Mouse (Mus musculus) testis, postnatal 10 days (tissue): ENCODE measurements around the gene St6galnac3.

Source experiments
- DNase-seq: peaks from one replicate; pipeline ENCODE4 v3.0.0; 2021; ENCODE audit warnings: low spot score

St6galnac3 gene

DNA sequence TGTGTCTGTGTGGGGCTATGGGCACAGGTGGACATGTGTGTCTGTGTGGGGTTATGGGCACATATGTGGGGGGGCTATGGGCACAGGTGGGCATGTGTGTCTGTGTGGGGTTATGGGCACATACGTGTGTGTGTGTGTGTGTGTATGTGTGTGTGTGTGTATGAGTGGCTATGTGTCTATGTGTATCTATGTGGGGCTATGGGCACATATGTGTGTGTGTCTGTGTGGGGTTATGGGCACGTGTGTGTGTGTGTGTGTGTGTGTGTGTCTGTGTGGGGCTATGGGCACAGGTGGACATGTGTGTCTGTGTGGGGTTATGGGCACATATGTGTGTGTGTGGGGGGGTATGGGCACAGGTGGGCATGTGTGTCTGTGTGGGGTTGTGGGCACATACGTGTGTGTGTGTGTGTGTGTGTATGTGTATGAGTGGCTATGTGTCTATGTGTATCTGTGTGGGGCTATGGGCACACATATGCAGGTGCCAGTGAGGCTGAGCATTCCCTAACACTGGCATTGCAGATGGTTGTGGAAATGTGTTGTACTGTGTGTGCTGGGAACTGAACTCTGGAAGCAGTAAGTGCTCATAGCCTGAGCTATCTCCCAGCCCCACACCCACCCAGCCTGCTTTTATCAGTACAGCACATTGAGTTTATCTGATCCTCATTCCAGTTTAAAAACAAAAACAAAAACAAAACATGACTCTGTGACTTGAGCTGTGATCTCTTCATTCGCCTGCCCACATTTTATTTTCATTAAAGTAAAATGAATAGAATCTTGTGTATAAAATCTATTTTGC is 8.6 kb upstream of the St6galnac3 start:
- DNase-seq, result no peak

DNA sequence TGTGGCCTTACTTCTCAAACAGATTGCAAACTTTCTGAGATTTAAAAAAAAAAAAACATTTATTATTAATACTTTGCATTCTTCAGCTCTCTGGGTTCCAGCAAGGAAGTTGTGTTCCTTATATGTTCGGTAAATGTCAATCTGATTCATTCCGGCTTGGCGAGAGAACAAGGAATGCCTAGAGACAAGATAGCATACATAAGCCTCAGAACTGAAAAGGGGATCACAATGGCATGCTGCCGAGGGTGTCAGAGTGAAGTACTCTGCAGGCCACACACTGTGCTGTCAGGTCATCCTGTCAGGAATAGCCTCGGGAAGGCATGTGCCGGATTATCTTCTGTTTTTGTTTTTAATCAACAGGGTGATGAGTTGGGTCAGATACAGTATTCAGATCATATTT is 7.8 kb upstream of the St6galnac3 start:
- no peak for DNase-seq

DNA sequence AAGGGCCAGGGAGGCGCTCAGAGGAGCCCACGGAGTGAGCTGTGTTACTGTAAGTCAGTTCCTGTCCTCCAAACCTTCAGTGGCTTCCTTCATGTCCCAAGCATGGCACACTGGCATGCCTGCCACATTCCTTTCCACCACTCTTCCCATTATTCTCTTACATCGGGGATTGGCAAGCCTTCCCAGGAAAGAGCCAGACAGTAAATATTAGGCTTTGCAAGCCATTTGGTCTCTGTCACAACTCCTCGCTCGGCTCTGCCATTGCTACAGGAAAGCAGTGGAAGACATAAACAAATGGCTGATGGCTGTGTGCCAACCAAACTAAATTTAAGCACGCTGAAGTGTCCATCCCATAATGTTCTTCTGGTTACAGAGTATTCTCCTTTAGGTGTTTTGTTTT is 7.1 kb upstream of the St6galnac3 start:
- DNase-seq, result no peak

DNA sequence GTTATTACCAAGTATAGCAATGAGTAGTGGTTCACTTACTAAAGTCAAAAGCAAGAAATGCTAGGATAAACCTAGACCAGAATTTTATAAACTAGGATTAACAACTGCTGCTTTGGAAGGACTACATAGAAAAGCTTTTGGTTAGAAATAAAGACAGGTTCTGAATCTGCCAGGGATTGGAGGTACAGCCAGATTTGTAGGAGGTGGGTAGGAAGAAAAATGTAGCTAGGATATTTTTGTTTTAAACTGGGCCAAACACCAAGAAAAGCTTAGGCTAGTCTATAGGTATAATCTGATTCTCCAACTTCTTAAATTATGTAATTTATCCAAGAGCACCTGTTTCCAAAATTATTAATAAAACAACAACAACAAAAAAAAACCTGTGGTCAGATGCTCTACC is 3.6 kb upstream of the St6galnac3 start:
- DNase-seq, result no peak

DNA sequence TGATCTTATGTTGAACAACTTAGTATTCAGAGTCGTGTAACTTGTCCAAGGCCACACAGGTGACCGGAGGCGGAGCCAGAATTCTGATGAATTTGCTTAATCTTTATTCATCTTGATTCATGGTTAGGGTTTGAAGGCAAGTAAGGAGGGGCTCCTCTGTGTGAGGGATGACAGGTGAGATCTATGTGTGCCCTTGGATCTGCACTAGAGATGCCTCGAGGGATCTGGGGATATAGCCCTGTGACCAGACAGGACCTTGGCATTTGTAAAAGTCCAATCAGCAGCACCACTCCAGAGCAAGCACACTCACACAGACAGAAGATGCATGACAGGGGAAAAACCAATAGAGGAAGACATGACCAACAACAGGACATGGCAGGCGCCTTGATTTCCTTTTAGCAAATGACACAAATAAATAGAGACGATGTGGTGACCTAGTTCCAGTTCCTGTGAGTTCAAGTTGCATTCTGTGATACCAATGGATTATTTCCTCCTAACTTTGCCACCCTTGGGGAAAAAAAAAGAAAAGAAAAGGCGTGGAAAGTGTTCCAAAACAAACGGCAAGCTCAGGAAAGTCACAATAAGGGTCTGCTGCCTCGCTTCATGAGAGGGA is 1.4 kb downstream of the St6galnac3 start:
- no peak for DNase-seq

DNA sequence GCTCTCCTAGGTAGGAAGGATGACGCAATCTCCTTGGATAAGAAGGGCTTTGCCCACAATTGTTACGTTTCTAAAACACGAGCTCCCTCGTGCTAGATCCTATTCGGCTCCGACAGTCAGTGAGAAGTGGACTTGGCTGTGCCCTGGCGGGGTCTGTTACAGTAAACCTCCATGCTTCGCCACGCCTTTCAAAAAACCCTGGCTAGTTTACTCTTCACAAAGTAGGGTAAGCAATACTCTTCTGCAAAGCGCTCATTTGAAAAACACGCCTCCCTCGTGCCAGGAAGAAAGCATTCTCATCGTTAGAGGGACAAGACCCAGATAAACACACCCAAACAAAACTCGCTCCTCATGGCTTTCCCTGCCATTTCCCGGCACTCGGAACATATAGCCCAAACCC is 3.4 kb downstream of the St6galnac3 start:
- no peak for DNase-seq

DNA sequence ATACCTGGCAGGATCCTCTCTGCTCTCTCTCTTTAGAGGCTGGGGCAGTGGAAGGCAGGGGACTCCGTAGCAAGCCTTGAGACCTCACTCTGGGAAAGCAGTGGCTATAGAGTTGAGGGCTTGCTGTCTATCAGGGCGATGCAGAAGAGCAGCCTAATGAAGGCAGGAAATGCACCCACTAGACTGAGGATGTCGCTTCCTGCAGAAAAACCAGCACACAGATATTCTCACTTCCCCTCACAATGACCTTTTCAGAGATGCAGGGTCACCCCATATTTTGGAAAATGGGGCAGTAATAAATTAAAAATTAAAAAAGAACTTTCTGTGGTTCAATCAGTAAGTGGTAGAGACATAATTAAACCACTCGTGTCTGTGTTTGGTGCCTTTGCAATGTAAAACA is 4.1 kb downstream of the St6galnac3 start:
- no peak for DNase-seq

DNA sequence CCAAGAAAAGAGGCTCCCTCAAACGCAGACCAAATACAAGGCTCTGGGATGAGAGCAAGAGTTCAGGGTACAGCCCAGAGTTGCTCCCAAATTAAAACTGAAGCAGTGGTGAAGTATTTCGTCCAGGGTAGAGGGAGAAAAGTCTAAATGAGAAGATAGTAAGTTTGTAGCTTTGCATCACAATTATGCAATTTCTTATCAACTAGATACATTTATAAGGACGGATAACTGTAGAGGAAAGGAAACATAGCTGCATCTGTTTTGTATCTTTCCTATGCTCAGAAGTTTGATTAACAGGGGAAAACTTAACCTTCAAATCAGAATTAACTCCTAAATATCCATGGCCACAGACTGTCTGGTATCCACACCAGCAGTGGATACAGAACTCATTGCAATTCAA is 4.7 kb downstream of the St6galnac3 start:
- DNase-seq, result no peak

DNA sequence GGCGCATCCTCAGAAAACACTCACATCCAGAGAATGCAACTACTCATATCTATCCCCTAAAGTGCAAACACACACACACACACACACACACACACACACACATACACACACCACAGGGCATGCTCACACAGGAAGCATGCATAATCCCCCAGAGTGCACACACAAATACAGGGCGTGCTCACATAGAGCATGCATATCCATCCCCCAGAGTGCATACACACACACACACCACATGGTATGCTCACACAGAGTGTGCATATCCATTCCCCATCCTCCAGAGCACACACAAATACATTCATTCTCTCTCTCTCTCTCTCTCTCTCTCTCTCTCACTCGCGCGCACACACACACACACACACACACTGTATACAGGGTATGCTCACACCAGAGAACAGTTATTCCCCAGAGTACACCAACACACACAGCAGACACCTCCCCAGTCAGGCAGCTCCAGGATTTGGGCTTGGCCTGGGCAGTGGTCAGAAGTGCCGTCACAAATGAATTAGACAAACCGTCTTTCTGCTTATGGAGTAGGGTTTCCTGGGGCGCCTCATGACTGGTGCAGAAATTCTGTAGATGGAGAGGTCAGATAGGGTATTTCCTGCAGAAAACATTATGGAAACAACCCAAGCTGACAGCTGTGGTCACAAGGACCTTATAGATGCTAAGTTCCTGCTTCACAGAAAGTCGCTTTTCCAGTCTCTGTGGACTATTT is 5.6 kb downstream of the St6galnac3 start:
- DNase-seq, result no peak

DNA sequence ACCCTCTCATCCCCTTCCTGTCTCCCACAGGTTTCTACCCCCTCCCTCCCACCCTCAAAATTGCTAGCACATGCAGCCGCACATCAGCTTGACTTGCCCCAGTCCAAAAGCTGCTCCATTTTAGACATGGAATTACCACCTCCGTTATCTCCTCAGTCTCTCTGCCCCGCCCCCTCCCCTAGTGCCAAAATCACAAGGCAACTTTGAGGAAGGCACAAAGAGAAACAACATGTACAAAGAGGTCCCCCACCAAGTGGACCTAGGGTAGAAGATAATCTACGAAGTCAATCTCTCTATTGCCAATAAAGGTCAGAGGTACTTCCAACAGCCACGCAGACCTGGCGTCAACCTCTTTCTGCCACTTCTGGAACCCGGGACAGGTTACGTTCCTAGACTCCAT is 6.2 kb downstream of the St6galnac3 start:
- no peak for DNase-seq

DNA sequence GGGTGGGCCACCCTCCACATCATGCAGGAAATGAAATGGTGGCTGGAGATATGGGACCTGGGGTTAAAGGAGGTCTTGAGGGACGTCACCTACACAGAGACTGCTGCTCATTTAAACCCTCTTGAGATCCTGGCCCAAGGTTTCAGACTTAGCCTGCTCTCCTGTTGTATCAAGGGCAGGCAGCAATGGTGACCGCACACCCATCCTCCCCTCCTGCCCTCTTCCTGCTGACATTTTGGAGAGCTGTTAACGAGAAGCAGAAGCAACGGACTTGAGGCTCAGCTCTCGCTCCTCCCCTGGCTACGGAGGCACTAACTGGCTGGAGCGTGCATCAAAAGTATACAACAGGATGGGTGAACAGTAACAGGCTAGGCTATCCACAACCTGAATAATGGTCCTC is 7.2 kb downstream of the St6galnac3 start:
- no peak for DNase-seq

DNA sequence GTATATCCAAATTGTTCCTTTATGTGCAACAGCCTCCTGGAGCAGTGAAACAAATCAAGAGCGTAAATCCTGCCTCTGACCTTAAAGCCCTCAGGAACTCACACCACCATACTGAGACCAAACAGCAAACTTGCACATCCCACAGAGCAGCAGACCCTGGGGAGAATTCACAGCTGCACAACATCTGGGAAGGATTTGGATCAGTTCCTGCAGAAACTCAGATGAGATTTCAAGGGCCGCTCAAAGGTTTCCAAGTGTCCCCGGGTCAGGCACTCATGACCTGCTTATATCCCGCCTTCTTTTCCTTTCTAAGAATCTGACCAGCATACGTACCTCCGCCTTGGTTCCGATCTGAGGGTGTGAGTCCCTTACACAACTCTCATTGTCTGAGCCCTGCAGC is 9.3 kb downstream of the St6galnac3 start:
- no peak for DNase-seq

DNA sequence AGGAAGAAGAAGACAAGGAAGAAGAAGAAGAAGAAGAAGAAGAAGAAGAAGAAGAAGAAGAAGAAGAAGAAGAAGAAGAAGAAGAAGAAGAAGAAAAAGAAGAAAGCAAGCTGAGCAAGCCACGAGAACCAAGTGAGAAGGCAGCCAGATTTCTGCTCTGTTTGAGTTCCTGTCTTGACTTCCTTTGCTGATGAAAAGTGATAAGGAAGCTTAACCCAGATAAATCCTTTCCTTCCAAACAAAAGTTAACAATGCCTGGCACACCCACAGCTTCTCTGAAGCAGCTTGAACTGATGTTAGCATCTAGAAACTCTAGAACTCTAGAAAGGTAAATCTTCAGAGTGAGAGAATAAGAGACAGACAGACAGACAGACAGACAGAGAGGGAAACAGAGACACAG is 14.4 kb downstream of the St6galnac3 start:
- no peak for DNase-seq

DNA sequence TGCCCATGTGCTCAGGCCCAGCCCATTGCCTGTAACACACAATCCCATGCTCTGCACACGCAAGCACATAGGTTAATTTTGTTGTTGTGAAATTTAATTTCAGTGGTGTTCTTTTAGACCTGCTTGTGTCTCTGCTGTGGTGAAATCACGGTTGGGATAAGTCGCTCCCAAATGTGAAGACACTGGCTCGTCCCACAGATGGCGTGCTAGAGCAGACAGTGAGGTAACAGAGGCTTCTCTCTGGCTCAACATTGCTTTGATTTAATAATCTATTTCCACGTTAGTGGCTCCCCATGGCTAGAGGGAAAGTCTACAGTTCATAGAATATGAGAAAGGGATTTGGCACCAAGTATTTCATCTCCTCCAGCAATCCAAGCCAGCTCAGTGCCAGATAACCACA is 17.3 kb downstream of the St6galnac3 start:
- DNase-seq, result no peak

DNA sequence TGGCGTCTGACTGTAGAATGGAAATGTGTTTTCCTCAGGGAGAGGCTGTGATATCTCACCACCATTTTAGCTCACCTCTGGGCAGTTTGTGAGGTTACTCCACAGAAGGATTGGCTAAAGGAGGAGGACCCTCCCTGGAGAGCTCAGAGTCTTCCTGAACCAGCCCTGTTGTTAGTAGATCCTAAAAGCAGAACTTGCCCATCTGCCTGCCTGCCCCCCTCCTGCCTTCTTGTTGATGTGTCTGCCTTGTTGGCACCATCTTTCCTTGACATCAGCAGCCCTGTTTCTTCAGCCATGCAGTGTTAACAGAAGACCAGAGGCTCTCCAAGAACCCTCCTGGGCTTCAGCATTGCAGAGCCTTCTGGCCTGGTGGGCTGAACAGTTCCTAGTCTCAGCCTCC is 18.1 kb downstream of the St6galnac3 start:
- no peak for DNase-seq

DNA sequence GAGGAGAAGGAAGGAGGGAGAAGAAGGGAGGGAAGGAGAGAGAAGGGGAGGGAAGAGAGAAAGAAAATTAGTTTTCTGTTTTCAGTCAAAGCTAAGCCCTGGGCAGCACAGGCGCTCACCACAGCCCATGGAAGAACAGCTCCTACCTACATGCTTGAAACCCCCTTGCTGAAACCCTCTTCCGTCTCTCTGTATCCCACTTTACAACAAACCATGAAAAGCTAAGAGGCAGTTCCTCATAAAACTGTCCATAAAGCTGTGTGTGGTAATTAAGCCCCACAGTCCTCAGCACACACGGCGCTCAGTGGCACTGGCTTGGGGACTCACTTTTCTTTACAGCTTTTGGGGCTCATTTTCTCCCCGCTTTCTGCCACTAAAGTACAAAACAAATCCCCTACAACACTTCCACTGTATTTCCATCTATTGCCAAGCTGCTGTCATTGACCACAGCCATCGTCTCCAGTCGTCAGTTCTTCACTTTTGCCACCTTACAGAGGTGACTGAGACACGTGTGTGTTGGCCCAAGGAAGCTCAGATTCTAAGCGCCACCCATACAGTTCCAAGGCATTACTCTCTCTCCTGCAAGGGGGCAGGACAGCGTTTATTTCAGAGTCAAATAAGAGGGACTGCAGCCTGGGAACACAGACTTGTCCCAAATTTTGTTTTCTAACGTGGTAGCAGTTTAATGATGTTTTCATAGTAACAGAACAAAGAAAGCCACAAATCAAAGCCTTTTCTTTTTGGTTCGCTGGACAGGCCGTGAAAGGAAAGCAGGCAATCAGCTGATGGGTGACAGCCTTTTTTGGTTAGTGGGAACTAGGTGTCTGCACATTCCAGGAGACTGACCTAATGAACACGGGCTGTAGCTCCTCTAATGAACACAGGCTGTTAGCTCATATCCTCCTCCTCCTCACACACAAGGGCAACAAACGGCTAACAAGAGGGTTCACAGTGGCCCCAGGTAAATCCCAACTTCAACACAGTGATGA is 22.9 kb downstream of the St6galnac3 start:
- DNase-seq, result no peak

DNA sequence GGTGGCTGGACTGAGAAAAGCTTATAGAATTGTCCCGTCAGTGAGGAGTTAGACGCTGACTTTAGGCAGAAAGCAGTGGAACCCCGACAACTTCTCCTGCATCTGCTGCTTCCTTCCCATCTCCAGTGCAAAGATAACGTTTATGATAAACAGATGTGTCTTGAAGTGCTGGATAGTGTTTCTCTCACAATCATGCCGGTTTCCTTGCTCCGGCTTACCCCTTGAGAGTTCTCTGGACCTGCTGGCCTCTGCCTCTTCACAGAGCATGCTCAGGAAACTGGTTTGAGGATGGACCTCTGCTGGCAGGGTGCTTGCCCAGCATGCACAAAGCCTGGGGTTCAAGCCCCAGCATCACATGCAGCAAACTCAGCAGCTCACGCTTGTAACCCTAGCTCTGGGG is 23.8 kb downstream of the St6galnac3 start:
- DNase-seq, result no peak

DNA sequence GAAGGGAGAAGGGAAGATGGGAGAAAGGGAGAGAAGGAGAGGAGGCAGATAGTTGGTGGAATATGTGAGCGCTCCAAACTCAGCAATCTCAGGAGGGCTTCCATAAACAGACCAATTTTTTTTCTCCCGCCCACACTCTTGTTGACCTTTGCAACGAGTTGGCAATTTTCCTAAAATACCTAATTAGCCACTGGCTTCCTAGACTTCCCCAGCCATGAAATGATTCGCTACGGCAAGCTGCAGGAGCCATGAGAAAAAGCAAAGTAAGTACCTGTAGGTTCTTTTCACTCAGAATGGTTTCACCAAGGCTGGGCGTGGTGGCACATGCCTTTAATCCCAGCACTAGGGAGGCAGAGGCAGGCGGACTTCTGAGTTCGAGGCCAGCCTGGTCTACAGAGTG is 25.9 kb downstream of the St6galnac3 start:
- DNase-seq, result no peak

DNA sequence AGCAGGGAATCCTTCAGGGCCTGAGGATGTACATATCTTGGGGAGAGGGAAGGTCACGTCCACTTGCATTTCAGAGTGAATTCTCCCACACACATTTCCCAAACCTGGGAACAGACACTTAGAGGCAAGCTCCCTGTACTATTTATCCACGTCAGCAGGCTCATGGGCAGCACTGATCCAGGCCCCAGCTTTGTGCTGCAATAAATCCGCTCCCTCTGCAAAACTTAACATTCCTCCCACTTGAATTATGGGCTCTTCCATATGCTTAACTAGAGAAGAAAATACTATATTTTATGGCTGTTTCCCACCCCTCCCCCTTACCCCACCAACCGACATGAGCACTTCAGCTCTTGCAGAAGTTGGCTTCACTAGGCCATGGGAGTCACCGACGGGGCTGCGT is 32.0 kb downstream of the St6galnac3 start:
- DNase-seq, result no peak

DNA sequence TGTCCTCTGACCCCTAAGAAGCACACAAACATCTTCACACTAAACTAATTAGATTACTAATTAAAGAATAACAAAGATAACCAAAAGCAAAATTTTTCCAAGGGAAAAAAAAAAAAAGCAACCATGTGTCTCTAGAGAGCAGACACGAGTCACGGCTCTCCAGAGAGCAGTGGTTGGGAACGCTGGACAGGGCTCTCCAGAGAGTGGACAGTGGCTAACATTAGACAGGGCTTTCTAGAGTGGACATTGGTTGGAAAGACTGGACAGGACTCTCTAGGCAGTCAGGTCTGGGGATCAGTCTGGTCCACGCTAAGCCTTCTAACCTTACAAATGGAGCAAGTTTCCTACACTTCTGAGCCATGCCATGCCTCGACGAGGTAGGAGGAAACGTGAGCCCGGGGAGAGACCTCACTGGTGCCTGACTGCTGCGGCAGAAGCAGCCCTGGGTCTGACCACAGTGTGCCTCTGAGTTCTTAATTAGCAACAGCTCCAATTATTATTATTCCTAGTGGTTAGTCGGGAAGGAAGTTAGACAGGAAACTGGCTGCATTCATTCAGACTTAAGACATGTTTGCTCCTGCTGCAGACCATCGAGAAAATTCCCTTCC is 32.7 kb downstream of the St6galnac3 start:
- DNase-seq, result no peak

DNA sequence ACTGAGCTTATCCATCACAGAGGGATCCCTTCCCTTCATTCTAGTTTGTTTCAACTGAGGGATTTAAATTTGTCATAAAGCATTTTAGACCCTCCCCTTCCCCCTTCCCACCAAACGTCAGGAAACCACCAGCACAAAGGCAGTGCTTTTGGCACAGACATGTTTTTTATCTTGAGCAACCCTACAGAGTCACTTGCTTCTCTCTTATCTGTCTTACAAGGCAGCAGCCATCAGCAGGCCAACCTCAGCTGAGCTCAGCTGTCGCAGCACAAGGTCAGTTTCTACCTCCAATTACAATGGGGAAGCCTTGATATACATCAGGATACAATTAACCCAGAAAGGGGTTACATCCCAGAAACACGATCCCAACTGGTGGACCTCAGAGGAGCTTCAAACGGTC is 33.4 kb downstream of the St6galnac3 start:
- DNase-seq, result no peak

DNA sequence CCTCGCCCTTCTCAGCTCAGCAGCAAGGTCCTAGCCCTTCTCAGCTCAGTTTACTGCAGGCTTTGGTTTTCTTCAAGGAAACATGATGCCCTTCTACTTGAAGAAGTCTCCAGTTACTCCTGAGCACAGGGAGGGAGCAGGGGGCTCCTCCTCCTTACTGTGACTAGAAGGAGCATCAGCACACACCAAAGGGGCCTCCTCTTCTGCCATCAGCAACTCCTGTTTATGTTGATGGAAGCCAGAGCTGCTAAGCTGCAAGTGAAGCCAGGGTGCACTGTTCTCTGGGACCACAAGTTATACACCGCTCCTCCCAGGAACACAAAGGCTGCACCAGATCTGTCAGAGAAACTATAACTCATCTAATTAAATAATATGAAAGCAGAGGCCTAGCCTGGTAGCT is 34.4 kb downstream of the St6galnac3 start:
- DNase-seq, result no peak
